Mouse (Mus musculus) embryo, embryonic 11.5 days (tissue): ENCODE measurements at regions not wholly inside any gene's neighbourhood (a gene's known extent, or its start where the extent isn't known, plus 50 kb on each side); places are given as distances from the start of the nearest gene placed in this dataset.

Source experiments
- DNase-seq: peaks from one replicate; pipeline ENCODE4 v3.0.0-alpha.2; 2012; ENCODE audit warnings: low read depth, low spot score

DNA sequence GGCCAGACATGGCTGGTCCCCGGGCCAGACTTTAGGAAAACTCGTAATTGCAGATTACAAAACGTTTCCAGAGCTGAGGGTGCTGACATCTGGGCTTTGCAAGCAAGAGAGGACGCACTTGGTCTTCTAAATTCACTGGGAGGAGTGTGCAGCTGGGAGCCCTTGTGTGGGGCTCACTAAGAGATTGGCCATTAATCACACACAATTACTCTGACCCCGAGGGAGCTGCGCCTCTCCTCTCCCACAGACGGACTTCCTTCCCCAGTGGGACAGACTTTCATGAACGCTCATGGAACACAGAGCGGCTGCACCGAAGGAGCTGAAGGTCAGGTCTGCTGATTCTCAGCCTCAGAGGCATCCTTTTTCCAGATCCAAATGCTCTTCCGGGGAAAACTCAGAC is 407.2 kb downstream of the Med13l start:
- DNase-seq, result no peak

DNA sequence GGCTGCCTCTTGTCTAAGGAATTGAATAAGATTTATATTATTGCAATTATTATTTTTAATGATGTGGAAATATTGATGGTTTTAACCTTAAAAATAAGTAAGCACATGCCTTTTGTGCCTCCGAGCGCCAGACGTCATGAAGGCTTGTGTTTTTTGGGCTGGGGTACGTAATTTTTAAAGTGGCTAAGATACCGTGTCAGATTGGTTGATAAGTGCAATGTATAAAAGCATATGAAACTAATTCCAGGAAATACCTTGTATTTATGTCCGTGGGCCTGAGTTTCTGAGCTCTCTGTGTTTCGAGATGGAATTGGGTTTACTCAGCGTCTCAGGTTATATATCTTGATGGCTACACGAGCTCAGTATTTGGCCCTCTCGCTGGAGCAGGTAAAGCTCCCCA is 414.7 kb downstream of the Med13l start:
- DNase-seq, result no peak

DNA sequence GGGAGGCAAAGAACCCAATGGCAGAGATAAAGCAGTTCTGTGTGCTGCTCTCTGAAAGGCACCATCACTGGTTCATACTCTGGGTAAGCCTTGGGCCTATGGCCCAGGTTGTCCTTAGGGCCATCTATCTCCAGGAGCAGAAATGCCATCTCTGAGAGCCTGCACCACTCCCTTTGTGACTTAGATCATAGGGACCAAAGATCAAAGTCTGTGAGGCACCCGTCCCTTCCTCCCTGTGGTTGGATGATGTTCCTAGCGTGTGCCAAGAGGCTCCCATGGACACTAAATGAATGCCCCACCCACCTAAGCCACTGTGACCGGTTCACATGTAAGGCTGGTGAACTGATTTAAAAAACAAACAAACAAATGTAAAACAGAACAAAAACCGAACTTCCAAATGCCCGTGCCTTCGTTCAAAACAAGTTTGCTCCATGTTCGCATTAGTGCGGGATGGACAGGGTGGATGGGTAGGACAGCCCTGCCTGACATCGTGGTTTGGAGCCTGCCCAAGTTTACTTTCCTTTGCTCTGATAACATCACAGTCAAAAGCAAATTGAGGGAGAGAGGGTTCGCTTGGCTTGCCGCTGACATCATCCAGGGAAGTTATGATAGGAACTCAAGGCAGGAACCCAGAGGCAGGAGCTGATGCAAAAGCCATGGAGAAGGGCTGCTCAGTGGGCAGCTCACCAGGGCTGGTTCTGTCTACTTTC is 418.6 kb downstream of the Med13l start:
- DNase-seq, result no peak

- DNase-seq, result no peak
Observed at GRCm38 (mm10) chr5:118981046-118981445, 420.6 kb downstream of the Med13l start.

DNA sequence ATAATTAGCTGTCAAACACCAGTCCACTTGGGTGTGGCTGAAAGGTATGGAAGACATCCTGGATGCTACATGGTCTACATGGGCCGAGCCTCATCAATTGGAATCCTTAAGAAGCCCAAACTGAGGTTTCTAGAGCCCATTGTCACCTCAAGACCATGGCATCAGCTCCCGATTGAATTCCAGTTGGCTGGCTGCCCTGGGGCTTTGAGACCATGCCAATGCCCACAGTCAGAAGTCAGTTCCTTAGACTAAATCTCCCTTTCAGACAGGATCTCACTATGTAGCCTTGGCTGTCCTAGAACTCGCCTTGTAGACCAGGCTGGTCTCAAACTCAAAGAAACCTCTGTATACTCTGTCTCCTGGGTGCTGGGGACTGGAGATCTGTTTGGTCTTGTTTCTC is 423.8 kb downstream of the Med13l start:
- DNase-seq, result no peak

- DNase-seq, result no peak
Observed at GRCm38 (mm10) chr5:118984797-118985408, 424.4 kb downstream of the Med13l start.

GRCm38 (mm10) chr5:118987376-118988000 is 427.0 kb downstream of the Med13l start:
- DNase-seq, result no peak

GRCm38 (mm10) chr5:118999124-118999523 is 438.6 kb downstream of the Med13l start:
- no peak for DNase-seq

- DNase-seq, result no peak
Observed at GRCm38 (mm10) chr5:119005825-119006471, 445.5 kb downstream of the Med13l start.

DNA sequence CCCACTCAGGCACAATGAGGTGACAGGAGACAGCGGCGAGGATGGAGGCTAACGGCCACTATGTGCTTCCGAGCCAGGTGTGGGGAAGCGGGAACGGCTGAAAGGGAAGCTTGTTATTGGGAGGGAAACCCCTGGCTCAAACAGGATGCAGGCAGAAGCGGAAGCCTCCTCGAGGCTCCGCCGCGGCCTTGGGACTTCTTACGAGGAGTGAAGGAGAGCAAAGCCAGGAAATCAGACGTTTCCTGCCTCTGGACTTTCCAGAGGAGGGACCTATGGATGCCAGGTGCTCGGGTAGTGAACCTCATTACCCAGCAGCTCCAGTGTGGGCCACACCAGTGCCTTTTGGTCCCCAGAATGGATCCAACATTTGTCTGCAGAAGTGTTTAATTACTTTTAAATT is 449.6 kb downstream of the Med13l start:
- DNase-seq, result no peak

DNA sequence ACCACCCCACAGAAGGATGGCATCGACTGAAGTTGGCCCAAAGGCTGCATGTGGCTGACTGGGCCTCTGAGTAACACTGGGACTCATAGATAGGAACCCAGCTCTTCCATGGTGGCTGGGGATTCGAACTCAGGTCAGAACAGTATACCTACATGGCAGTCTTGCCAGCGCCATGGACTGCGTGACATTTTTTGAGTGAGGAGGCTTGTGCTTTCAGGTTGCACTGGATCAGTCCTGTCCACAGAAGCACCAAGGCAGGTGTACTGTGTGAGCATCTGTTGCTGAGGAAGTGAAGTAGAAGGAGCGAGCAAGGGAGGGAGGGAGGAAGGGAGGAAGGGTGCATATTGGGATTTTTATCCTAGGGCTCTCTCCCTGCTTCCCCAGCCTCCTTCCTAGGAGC is 454.7 kb downstream of the Med13l start:
- DNase-seq, result no peak

GRCm38 (mm10) chr5:119015606-119016255 is 455.3 kb downstream of the Med13l start:
- DNase-seq, result no peak

DNA sequence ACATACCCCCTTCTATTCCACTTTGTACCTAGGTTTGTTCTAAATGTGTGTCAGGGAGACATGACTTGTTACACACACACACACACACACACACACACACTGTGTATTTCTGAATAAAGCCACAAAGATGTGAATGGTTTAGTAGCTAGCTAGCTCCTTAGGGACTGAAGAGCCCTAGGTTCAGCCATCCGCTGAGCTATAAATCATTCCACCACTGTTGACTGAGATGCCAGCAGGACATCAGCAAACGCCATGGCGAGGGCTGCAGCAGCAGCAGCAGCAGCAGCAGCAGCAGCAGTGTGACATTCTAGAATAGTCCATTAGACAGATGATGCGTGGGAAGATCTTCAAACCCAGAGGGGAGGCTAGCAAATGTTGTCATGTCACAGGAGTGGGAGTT is 455.9 kb downstream of the Med13l start:
- no peak for DNase-seq

- no peak for DNase-seq
Observed at GRCm38 (mm10) chr5:119023947-119024346, 463.5 kb downstream of the Med13l start.

DNA sequence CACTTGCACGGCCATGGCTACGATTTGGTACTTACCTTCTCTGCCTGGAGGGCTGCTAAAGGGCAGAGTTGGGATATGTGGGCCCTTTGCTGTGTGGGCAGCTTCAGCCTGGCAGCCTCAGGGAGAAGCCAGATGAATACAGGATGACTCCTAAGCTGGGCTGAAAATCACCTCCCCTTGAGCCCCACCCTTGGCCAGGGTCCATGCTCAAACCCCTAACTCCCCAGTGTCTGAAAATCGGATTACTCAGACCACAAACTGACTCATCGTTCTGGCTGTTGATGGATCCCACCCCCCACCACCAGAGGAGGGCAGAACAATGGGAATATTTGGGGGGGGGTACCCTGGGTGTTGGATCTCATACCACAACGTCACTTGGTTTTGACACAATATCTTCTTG is 471.6 kb downstream of the Med13l start:
- no peak for DNase-seq

DNA sequence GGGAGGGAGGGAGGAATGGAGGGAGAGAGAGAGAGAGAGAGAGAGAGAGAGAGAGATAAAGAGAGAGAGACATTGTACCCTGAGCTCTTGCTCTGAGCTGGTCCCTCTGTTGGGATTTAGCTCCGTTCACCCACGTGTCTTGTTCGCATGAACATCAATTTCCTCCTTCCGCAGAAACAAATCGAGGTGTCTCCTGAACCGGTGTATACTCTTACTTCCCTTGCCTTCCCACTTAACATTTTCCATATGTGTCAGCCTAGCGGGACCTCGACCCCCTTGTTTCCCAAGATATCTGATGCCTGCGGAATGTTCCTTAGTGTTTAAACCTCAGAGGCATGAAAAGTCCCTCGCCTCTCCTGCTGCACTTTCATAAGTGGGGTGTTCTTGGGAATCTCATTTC is 484.1 kb downstream of the Med13l start:
- no peak for DNase-seq

DNA sequence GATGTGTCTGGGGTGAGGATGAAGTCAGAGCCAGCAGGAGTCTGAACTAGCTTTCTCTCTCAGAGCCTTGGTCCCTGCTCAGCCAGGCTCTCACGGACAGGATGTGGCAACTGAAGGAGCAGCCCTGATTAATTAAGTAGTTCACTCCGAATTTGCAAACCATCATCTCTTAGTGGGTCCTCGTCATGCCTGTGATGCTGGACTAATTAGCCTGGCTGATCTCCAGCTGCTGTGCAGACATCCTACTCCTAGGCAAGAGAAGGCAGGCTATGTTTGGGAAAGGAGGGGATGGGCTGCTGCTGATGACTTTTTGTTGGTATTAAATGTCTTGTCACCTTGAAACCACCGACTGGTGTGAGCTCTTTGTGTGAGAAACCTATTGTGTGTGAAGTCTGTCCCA is 487.1 kb downstream of the Med13l start:
- no peak for DNase-seq

DNA sequence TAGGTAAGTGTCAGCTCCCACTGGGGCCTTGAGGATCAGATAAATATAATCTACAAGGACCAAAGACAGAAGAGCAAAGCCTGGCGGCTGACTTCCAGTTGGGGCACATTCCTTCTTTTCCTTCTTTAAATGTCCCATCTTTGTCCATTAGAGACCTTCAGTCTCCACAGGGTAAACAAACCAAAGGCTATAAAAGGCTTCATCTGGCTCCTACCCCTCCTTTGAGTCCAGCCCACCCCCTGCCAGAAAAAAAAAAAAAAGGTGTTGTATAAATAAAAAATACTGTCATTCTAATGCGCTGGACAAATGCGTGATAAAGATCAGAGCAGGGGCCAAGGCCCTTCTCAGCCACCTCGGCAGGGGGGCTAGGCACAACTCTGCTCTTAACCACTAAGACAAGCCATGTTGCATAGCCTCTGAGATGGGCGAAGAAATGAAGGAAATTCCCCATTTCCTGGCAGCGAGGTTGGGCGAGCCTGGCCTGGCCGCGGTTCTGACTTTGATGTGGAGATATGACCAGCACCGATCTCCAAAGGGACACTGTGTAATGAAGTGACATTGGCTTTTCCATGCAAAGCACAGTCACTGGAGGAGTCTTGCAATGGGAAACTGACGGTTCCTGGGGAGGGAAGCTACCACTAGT is 492.0 kb downstream of the Med13l start:
- no peak for DNase-seq

GRCm38 (mm10) chr5:119053738-119054137 is 493.3 kb downstream of the Med13l start:
- DNase-seq, result no peak

- DNase-seq, result no peak
Observed at GRCm38 (mm10) chr5:119054393-119054792, 493.9 kb downstream of the Med13l start.

DNA sequence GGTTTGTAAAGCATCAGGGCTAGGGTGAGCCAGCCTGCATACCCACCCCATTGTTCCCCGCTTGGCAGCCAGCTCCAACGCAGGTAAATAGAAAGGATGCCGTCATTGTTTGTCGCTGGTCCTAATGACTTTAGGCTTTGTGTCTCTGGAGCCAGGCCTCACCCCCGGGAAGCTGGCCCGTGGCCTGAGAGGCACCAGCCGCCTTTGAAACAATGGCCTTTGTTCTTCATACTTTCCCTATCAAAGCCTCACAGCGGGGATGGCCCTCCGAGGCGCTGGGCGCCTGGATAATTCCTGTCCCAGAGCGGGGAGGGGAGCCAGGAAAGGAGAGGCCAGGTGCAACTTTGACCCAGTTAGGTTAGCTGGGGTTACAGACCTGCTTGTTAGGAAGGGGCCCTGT is 495.0 kb downstream of the Med13l start:
- DNase-seq, result no peak

GRCm38 (mm10) chr5:119057813-119058212 is 497.3 kb downstream of the Med13l start:
- no peak for DNase-seq
